26 mouse cellular contexts compared by ENCODE assay signal in genomic region chr6:71500575-71500974, GRCm38 (mm10). TPM values are rescaled to one million over a fixed set of nuclear protein-coding genes. Genes with fewer than 3 reads are reported as not detected.
A peak's percentile ranks its signal among the peaks of the same experiment; 100 is the strongest.
DNase-seq lines count a peak whose midpoint lies in the region; ATAC-seq and TF ChIP-seq lines count a peak whose summit lies in the region.
"Had no signal": no experiment of that assay in that cellular context is flagged by ENCODE, and none has a peak within 500 bp of the region (broad histone marks: within the 10 kb centered on the region; RNA-seq: fewer than 3 reads in every experiment).

No protein-coding gene starts in this region.

- H3K27me3 ChIP-seq in megakaryocyte, embryonic 14.5 days (replicated peaks), result no peaks in the 10 kb centered on the region
- no peaks in the 10 kb centered on the region for H3K27me3 ChIP-seq in forebrain, embryonic 11.5 days (ENCODE audit: control insufficient read depth, insufficient read depth, low read length)
- H3K27me3 ChIP-seq: CH12.LX; hindbrain, embryonic 12.5 days; hindbrain, embryonic 15.5 days; intestine, embryonic 15.5 days had no signal

- H3K4me3 ChIP-seq in megakaryocyte, embryonic 14.5 days (replicated peaks), result peak overlapping the region; percentile 60
- no peak overlapping the region for H3K4me3 ChIP-seq in layer of hippocampus, adult 2 months
- H3K4me3 ChIP-seq in forebrain, embryonic 11.5 days (ENCODE audit: low read depth, low read length), result no peak overlapping the region
- H3K4me3 ChIP-seq: forebrain, embryonic 10.5 days; heart, adult 2 months; hindbrain, embryonic 12.5 days; hindbrain, embryonic 15.5 days; intestine, embryonic 15.5 days had no signal

- no peak for ATAC-seq in megakaryocyte, adult 5-6 weeks (ENCODE audit: poor library complexity, severe bottlenecking)
- no peak for ATAC-seq in forebrain, embryonic 11.5 days (replicated peaks; ENCODE audit: low FRiP score)
- ATAC-seq: forebrain, embryonic 14.5 days; forebrain, postnatal 0 days; intestine, embryonic 15.5 days had no signal

- TF ChIP-seq CTCF in layer of hippocampus, adult 2 months (conservative IDR thresholded peaks at IDR 0.05), result no peak

- no peak overlapping the region for H3K4me2 ChIP-seq in forebrain, embryonic 11.5 days (ENCODE audit: low read depth, low read length, severe bottlenecking)
- H3K4me2 ChIP-seq: heart, embryonic 11.5 days; hindbrain, embryonic 12.5 days; hindbrain, embryonic 15.5 days; intestine, embryonic 15.5 days had no signal

- H3K4me1 ChIP-seq in megakaryocyte, embryonic 14.5 days, result peaks cover 45% of the 10 kb centered on the region
- no peaks in the 10 kb centered on the region for H3K4me1 ChIP-seq in forebrain, embryonic 11.5 days (replicated peaks; ENCODE audit: control insufficient read depth, insufficient read depth, low read length)
- H3K4me1 ChIP-seq: intestine, embryonic 15.5 days had no signal

- H3K27ac ChIP-seq in layer of hippocampus, adult 2 months, result no peak overlapping the region
- H3K27ac ChIP-seq in forebrain, embryonic 11.5 days (ENCODE audit: low read depth, low read length), result no peak overlapping the region
- H3K27ac ChIP-seq: forebrain, embryonic 10.5 days; heart, adult 2 months; hindbrain, embryonic 12.5 days; hindbrain, embryonic 15.5 days; intestine, embryonic 15.5 days had no signal

- 79% methylated on average over 3 of the region's 3 CpGs for WGBS in forebrain, embryonic 11.5 days

- peaks cover 64% of the 10 kb centered on the region for H3K36me3 ChIP-seq in megakaryocyte, embryonic 14.5 days (replicated peaks; ENCODE audit: low read length)
- no peaks in the 10 kb centered on the region for H3K36me3 ChIP-seq in forebrain, embryonic 11.5 days (ENCODE audit: control insufficient read depth, insufficient read depth, low read length)

- H3K9ac ChIP-seq in forebrain, embryonic 11.5 days (ENCODE audit: low read length), result no peak overlapping the region
- H3K9ac ChIP-seq: forebrain, postnatal 0 days; hindbrain, embryonic 12.5 days; hindbrain, embryonic 15.5 days; intestine, embryonic 15.5 days had no signal

- H3K9me3 ChIP-seq in megakaryocyte, embryonic 14.5 days, result no peaks in the 10 kb centered on the region
- no peaks in the 10 kb centered on the region for H3K9me3 ChIP-seq in forebrain, embryonic 11.5 days (ENCODE audit: control insufficient read depth, low read length)
- H3K9me3 ChIP-seq: forebrain, embryonic 10.5 days; G1E; hindbrain, embryonic 12.5 days; hindbrain, embryonic 15.5 days; intestine, embryonic 15.5 days had no signal

- peak; percentile 20 for DNase-seq in CD4-positive, CD25-positive, alpha-beta regulatory T cell, adult 2 months (ENCODE audit: low read depth, low spot score)
- peak; percentile 26 for DNase-seq in brain, adult 2 months (ENCODE audit: low read depth, low spot score)
- no peak for DNase-seq in layer of hippocampus, adult 2 months (ENCODE audit: low spot score in 2 of 2)
- no peak for DNase-seq in heart, adult 8-10 months (ENCODE audit: low spot score)
- DNase-seq in forebrain, embryonic 11.5 days (ENCODE audit: low spot score), result no peak
- DNase-seq: adrenal gland, adult 8-10 months; adrenal gland, postnatal 36 days; B cell, adult 2 months; cerebellum, adult 11 months; cerebellum, adult 8-10 months; cerebellum, postnatal 10 days; forebrain, postnatal 0 days; gastrocnemius, postnatal 10 days; gastrocnemius, postnatal 36 days; heart, adult 2 months; kidney, adult 11 months had no signal

RNA-seq across cellular contexts. Expression of gene Rnf103, which starts 6.9 kb away (rescaled TPM):
- polyA plus RNA-seq in megakaryocyte, embryonic 14.5 days (2012; ENCODE audit: insufficient read depth, low replicate concordance), result 7.3 and 27.6 TPM in 2 replicates
- 14.6 and 17.5 TPM in 2 replicates for total RNA-seq in megakaryocyte, adult 5-6 weeks (2015)
- 16.4 and 18.5 TPM in 2 replicates for total RNA-seq in megakaryocyte, adult 5-6 weeks (2017)
- total RNA-seq in layer of hippocampus, adult 2 months (2021), result 10 to 100 TPM; 45.8 to 46.5 TPM
- total RNA-seq in heart, adult 8-10 months (2022), result 10 to 100 TPM; 21.9 to 24.4 (median 22.7) TPM
- polyA plus RNA-seq in forebrain, embryonic 11.5 days (2014; fragmentation: Nextera tagmentation; extraction: Ambion mirVana), result 17.9 and 18.9 TPM in 2 replicates

RNA-seq across cellular contexts. Expression of gene Chmp3, which starts 43.0 kb away (rescaled TPM):
- 7.6 and 33.8 TPM in 2 replicates for polyA plus RNA-seq in megakaryocyte, embryonic 14.5 days (2012; ENCODE audit: insufficient read depth, low replicate concordance)
- total RNA-seq in megakaryocyte, adult 5-6 weeks (2015), result 45.7 and 54.8 TPM in 2 replicates
- 172 and 215 TPM in 2 replicates for total RNA-seq in megakaryocyte, adult 5-6 weeks (2017)
- 100 to 1,000 TPM in 1 of 2 experiments, 10 to 100 TPM in 1; 99.7 to 109 TPM for total RNA-seq in layer of hippocampus, adult 2 months (2021)
- total RNA-seq in heart, adult 8-10 months (2022), result 10 to 100 TPM; 48.0 to 79.1 (median 59.2) TPM
- 46.3 and 49.4 TPM in 2 replicates for polyA plus RNA-seq in forebrain, embryonic 11.5 days (2014; fragmentation: Nextera tagmentation; extraction: Ambion mirVana)

Comparison
In these comparisons a context has a peak if more than half of its experiments do, and no peak if none do; other contexts are left out.
1. DNase-seq: peak in CD4-positive, CD25-positive, alpha-beta regulatory T cell, adult 2 months (single experiment) and brain, adult 2 months (single experiment); none in layer of hippocampus, adult 2 months (0 of 2), heart, adult 8-10 months (single experiment) and forebrain, embryonic 11.5 days (single experiment).